Mouse (Mus musculus) cerebellum, postnatal 36 days (tissue): Measurements from ENCODE around the gene Abcb11.
"Not testable (repeated sequence)": the region's sequence is repeated elsewhere in the genome, so short reads cannot be mapped to it uniquely, and the experiment has no call there.

ENCODE experiments used
- DNase-seq, 2 experiments: peaks; one replicate each; pipeline ENCODE4 v3.0.0; 2021 to 2022; ENCODE audit warnings: mixed read lengths in 2 of 2

Gene Abcb11

GRCm38 (mm10) chr2:69342496-69343221 is at the start of gene Abcb11:
Abcb11 (minus strand) TSS chr2:69342616.
- DNase-seq, result no peak

DNA sequence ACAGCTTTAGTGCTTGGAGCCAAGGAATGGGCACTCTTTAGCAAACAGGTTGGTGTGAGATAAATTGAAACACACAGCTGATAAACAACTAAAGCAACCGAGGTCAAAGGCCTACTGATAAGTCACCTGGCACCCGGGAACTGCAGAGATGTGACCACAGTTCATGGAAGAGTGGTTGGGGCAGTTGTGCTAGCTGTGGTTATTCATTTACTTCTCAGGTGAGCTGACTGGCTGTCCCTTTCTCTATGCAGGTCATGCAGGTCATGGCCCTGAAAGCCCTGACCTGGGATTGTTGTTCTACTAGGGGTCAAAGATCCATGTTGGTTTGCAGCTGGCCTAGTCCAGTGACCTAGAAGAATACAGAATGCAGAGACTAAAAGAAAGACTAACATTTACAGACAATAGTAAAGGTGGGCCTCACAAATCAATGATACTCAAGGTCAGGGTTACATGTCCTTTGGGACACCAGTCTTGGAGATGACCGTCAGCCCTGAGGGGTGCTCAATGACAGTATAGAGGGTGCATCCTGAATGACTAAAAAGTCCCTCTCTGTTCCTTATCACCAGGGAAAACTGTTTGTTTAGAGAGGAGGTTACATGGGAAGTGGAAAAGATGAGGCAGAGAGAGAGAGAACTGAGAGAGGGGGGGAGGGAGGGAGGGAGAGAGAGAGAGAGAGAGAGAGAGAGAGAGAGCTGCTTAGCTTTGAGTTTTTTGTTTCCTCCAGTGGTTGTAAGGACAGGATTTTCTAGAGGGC is 43.9 kb upstream of the Abcb11 start:
- no peak for DNase-seq

GRCm38 (mm10) chr2:69382838-69383237 is 40.4 kb upstream of the Abcb11 start:
- no peak for DNase-seq

GRCm38 (mm10) chr2:69381740-69382139 is 39.3 kb upstream of the Abcb11 start:
- DNase-seq, result no peak

- DNase-seq, result no peak
Measured at GRCm38 (mm10) chr2:69380281-69380680, 37.9 kb upstream of the Abcb11 start, which contains the start of gene Dhrs9. Dhrs9 (plus strand) TSS chr2:69380445.

DNA sequence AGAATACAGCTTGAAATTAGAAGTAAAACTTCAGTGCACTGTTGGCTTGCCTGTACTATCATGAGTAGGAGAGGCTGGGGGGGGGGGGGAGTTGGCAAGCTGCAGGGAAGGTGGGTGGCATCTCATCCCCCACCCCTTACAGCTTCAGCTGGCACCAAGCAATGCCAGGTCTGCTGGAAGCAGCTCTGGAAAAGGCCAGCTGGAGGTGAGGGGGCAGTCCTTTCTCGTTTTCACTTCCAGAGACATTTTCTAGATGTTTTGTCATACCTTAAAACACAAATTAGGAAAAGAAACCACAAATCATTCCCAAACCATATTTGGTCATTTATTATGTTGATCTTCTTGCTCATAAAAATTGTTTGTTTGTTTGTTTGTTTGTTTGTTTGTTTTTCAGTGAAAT is 37.4 kb upstream of the Abcb11 start:
- no peak for DNase-seq

DNA sequence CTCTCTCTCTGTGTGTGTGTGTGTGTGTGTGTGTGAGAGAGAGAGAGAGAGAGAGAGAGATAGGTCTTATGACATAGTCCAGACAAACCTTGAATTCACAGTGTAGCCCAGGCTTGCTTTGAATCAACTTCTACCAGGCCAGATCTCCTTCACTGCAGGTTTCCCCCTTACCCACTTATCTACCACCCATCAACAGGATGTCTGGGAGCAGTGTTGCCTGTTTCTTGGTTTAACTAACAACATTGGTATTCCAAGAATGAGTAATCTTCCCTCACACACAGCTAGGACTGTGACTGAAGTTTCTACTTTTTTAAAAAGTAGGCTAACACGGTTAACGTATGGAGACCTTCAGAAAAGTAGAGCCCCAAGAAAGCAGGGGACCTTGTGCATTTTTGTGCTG is 34.4 kb upstream of the Abcb11 start:
- DNase-seq, result no peak

DNA sequence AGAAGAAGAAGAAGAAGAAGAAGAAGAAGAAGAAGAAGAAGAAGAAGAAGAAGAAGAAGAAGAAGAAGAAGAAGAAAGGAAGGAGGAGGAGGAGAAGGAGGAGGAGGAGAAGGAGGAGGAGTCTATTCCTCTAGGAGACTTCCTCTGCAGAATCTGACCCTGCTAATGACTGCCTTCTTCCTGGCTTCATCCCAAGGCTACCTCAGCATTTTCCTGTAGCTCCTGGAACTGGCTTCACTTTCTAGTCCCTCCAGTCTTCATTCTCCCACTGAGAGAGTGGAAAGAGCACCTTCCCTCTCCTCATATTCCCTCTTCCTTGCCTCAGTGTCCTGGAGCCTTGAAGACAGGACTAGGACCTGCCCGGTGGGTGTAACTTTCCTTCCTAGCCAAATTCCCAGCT is 22.9 kb upstream of the Abcb11 start:
- DNase-seq, result no peak

- no peak for DNase-seq
Measured at GRCm38 (mm10) chr2:69364831-69365230, 22.4 kb upstream of the Abcb11 start.

DNA sequence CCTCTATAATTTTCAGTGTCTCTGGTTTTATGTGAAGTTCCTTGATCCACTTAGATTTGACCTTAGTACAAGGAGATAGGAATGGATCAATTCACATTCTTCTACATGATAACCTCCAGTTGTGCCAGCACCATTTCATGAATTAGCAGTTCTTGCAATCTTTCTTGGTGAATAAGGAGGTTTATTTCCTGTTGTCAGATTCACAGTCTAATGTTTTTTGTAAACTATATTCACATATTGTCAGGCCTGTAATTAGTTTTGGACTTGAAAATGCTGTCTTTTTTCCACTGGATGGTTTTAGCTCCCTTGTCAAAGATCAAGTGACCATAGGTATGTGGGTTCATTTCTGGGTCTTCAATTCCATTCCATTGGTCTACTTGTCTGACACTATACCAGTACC is 13.0 kb upstream of the Abcb11 start:
- DNase-seq, result not testable (repeated sequence)

GRCm38 (mm10) chr2:69341506-69341905 is 910 bp downstream of the Abcb11 start:
- DNase-seq, result no peak

DNA sequence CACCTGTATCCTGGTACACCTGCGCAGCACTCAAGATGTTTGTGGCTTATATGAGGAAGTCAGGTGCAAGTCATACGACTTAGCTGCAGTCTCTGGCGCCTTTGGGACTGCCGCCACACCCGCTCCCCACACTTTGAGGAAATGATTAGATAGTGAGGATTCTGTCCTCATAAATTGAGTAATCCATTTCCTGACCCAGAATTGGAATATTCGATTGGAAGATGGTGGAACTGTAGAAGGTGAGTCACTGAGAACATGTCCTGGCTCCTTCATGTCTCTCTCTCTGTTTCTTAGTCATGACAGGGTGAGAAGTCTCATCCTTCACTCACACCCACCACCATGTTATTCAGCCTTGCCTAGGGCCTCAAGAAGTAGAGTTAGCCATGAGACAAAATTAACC is 10.9 kb downstream of the Abcb11 start:
- not testable (repeated sequence) for DNase-seq

DNA sequence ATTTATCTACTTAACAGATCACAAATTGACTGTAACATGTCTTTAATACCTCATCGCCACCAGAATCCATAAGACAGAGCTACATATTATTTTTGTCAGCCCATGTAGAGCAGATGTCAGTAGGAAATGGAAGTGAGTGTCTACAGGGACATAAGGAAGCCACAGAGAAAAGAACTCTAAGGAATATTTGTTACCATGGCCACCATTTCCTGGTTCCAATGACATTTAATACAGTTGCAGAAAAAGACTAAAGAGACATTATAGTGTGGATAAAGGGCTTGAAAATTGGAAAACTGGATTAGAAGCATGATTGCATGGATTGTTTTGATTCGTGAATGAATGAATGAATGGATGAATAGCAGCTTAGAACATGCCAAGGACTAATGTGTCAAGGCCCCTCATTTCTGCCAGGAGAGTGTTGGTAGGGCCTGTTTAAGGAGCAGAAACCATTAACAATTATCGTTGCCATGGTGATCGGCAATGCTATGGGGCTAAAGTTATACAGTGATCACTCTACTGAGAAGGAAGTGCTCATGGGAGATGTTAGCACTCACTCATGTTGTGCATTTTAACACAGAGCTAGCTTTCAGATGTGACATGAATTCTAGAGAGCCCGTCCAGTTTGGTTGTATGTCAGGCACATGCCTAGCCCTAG is 13.8 kb downstream of the Abcb11 start:
- DNase-seq, result no peak

DNA sequence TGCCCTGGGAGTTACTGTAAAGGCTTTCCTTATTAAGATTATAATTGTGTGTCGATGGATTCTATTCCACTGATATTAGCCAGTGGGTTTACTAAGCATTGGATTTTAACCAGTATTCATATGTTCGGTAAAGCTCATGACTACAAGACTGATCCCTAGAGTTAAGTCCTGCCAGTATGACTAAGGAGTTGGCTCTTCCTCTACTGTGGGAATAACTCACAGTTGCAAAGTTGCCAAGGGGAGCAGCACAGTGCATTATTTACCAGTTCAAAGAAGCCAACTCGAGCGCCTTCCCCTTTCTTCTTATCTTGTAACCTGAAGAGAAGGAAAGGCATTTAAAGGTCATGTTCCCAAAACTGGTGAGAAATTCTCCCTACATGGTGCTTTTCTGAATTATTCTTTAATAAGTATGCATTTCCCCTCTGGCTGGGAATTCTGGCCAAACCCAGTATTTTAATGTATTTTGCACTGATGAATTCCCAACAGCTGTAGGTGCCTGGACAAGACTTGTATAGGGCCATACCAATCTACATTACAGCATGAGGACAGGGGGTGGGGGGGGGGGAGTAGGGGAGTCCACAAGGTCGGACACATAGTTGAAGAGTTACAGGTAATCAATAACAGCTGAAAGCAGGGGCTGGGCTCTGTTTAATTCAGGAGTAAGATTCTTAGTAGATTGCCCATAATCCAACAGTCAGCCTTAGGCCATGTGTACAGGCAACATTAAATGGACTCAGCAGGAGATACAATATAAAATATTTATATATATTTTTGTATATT is 17.3 kb downstream of the Abcb11 start:
- no peak for DNase-seq

DNA sequence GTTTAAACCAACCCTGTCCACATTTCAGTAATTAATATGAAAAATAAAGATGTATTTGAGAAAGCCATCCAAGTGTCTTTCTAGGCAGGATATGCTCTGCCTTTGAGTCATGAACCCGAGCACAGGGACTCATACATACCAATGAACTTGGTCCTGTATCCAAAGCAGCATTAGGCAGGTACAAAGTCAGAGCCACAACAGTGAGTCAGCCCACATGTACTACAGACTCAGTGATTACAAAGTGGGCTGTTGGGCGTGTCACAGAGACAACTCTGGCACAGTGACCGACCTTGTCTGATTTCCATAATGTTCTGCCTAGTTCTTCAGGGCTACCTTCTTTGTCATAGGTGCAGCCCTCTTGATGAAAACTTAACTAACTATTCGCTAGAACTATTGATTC is 19.4 kb downstream of the Abcb11 start:
- no peak for DNase-seq

- no peak for DNase-seq
Measured at GRCm38 (mm10) chr2:69321457-69321856, 21.0 kb downstream of the Abcb11 start.

DNA sequence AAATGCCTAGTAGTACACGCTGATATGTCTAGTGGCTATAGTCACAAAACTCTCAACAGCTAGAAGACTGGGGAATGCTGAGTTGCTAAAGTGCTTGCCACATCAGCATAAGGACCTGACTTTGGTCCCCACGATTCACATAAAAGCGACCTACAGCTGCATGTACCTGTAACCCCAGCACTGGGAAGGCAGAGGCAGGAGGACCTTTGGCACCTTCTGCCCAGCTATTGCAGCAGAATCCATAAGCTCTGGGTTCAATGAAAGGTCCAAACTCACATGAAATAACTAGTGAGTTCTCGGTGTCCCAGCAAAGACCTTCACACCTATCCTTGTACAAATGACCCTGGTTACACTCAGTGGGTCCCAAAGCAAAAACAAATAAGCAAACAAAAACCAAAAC is 31.1 kb downstream of the Abcb11 start:
- no peak for DNase-seq

- DNase-seq, result no peak
Measured at GRCm38 (mm10) chr2:69308136-69308535, 34.3 kb downstream of the Abcb11 start.

- DNase-seq, result not testable (repeated sequence)
Measured at GRCm38 (mm10) chr2:69300568-69300967, 41.8 kb downstream of the Abcb11 start.

GRCm38 (mm10) chr2:69294508-69294907 is 47.9 kb downstream of the Abcb11 start:
- DNase-seq, result no peak

DNA sequence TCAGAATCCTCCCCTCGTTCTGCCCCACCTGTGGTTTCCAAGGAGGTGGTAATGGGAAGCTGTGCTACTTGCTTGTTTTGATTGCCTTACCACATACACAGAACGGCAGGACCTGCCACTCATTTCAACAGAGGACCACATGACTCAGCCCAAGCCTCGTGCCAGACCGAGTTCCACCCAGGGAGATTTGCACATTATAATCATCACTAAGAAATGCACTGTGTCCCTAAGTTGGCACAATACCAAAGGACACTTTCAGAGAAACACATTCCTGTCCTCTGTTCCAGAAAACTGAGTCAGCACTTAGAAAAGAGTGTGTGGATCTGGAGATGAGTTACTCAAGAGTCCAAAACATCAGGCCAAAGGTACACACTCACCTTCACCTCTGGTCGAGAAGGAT is 53.4 kb downstream of the Abcb11 start:
- no peak for DNase-seq

DNA sequence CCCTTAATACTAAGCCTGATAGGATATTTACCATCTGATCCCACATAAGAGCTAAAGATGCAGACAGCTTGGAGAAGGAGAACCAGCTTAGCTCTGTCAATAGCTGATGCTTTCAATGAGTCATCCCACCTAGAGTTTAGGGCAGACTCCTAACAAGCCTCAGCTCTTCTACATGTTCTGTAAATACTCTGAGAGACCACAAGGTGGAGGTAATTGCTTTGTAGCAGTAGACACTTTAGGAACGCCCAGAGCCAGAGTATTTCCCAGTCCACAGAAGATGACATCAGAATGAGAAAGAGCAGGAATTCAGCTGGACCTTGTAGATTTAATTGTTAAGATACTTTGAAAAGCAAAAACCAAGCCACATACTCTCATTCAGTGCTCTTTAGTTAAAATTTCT is 66.5 kb downstream of the Abcb11 start:
- DNase-seq, result no peak

- DNase-seq, result no peak
Measured at GRCm38 (mm10) chr2:69264069-69264618, 78.3 kb downstream of the Abcb11 start.
